Mouse (Mus musculus) mouse trophoblast stem cell (cell line): ENCODE data around the gene Pgs1.

Experiments
- in situ Hi-C, 2 experiments: fragments of 300-500 bp; cut with MseI, MboI; formaldehyde crosslinking; loops; 2 replicates in 1 of 2; 3 replicates in 1 of 2; pipeline ENCODE4 v1.15.1; 2025

Pgs1 gene

DNA sequence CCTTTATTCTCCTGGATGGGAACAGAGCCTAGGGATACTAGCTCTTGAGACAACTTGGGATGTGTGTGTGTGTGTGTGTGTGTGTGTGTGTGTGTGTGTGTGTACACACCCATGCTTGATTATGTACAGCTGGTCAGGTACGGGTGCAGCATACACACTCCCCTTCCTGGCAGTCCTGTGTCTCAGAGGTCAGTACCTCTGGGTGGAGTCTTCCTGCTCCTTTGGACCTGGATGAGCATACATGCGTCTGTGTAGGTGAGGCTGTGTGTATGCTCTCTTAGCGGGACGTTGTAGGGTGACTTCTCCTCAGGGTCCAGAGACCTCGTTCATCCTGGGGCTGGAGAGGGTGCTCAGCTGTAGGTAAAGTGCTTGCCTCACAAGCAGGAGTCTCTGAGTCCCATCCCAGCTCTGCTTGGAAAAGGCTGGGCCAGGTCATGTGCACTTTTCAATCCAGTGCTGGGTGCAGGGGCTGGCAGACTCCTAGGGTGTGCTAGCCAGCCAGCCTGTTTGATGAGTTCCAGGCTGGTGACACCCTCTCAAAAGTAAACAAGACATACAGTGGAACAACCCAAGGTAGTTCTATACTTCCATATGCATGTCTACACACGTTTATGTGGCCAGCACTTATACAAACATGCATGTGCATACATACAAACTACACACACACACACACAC lies 13.3 kb downstream of the Pgs1 start:
- in situ Hi-C loops, result no loop called here

GRCm38 (mm10) chr11:118000083-118000482 lies 14.0 kb downstream of the Pgs1 start:
- in situ Hi-C loops, result no loop called here

DNA sequence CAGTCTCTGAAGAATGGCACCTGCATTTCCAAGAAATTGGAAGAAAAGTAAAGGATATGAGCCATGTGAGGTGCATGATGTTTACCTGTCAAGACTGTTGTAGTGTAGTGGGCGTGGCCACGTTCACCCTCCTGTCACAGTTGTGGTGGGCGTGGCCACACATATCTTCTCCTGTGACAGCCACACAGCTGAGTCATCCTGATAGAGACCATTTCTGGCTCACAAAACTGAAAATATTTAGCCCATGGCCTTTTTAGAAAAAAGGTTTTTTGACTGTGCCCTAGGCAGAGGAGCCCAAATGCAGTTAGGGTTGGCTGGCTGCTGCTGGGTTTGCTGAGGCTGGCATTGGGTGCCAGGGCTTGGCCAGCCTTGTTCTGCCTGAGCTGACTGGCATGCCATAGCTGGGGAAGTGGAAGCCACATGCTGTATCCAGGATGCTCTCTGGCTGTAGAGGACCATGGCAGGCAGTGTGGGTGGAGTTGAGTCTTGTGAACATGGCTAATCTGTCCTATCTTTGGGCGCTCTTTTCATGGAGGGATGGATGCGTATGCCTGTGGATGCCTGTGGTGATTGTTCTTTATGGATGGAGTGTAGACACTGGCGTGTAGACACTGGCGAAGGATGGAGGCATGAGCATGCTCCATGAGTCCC lies 14.6 kb downstream of the Pgs1 start:
- in situ Hi-C loops, result no loop called here

- in situ Hi-C loops, result no loop called here
Measured at GRCm38 (mm10) chr11:118003176-118003575, 17.1 kb downstream of the Pgs1 start.

- in situ Hi-C loops, result no loop called here
Measured at GRCm38 (mm10) chr11:118003718-118004117, 17.6 kb downstream of the Pgs1 start.

DNA sequence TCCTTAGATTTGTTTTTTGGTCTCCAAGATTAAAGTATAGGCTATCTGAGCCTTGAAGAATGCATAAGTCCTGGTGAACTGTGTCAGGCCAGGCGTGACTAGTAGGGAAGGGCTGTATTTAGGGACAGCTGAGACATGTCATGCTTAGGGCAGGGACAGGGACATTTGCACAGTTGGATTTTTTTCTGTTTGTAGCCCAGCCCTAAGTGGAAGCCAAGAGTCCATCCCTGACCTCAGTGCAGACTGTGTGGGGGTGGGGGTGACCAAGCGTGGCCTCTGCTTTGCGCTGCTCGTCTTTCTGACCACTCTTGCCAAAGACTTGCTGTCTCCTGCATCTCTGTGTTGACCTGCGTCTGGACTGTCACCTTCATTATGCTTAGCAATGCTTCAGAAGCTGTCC lies 18.1 kb downstream of the Pgs1 start:
- in situ Hi-C loops, result no loop called here

GRCm38 (mm10) chr11:118007460-118008143 lies 21.5 kb downstream of the Pgs1 start:
- in situ Hi-C loops, result no loop called here

DNA sequence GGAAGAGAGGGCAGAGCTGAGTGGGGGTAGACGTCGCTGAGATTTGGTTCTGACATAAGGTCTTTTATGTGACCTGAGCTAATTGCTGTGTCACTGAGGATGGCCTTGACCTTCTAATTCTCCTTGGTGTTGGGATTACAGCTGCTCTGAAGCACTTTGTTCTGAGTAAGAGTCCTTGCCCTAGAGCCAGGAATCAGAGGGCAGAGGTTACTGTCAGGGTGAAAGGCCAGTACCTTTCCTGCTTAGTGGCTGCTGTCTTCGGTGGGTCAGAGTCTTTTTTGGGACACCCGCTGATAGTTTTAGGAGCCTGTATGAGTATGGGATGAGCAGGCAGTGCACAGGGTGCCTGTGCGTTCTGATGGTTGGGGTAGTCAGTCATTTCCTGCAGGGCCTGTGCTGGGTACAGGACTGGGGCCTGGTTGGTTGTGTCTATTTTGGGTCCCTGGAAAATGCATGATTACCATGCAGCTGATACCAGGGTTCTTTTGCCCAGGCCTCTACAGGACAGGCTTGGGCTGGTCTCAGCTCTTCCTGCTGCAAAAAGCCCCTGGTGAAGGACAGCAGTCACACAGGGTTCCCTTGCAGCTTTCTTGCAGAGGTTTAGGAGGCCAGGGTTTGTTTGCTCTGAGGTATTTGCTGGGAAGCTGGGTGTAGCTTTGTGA lies 22.2 kb downstream of the Pgs1 start:
- in situ Hi-C loops, result no loop called here

DNA sequence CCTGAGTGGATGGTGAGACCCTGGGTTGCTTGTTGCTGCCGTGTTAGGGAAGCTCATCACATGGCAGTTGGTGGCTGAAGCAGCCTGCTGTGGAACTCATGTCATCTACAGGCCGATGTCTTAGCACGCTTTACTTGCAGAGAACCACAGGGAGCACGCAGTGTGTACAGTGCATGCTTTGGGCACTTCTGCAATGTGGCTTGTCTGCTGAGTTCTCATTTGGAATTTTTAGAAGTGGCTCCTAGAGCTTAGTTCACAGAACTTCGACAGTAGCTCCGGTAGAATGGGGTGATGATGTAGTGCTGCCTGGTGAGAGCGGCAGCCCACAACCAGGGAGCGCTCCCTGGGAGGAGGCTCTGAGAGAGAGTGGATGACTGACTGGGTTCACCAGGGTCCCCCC lies 22.8 kb downstream of the Pgs1 start:
- in situ Hi-C loops, result no loop called here

- in situ Hi-C loops, result no loop called here
Measured at GRCm38 (mm10) chr11:118009865-118010571, 23.9 kb downstream of the Pgs1 start.

DNA sequence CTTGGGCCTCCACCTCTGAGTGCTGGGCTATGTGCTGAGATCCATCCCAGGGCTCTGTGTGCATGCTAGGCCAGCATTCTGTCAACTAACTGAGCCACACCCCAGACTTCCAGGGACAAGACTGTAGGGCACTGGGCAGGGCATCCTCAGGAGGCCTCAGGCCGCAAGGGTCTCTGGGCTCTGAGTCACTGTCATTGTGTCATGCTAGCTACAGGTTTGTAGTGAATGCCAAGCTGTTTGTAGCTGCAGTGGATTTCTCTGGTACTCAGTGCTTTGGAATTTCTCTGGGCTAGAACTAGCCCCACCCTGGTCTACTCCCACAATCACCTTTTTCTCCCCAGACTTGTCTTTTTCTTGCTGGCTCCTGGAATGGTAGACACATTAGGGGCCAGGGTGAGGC lies 26.5 kb downstream of the Pgs1 start:
- in situ Hi-C loops, result no loop called here

DNA sequence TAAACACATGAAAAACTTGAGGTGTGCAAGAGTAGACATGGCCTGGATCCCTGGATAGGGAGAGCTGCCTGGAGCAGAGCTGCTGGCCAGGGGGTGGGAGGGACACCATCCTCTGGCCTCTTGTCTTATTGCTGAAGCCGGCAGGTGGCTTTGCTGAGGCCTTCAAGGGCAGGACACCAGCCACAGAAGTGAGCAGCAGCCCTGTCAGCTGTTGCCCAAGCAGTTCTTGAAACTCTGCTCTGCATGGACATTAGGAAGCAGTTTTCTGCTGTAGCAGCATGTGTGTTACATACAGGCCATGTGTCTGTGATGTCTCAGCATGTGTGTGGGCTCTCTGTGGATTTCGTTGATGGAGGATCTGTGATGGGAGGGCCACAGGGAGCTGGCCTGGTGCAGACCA lies 27.2 kb downstream of the Pgs1 start:
- in situ Hi-C loops, result no loop called here

- in situ Hi-C loops, result no loop called here
Measured at GRCm38 (mm10) chr11:118014391-118014995, 28.4 kb downstream of the Pgs1 start.

DNA sequence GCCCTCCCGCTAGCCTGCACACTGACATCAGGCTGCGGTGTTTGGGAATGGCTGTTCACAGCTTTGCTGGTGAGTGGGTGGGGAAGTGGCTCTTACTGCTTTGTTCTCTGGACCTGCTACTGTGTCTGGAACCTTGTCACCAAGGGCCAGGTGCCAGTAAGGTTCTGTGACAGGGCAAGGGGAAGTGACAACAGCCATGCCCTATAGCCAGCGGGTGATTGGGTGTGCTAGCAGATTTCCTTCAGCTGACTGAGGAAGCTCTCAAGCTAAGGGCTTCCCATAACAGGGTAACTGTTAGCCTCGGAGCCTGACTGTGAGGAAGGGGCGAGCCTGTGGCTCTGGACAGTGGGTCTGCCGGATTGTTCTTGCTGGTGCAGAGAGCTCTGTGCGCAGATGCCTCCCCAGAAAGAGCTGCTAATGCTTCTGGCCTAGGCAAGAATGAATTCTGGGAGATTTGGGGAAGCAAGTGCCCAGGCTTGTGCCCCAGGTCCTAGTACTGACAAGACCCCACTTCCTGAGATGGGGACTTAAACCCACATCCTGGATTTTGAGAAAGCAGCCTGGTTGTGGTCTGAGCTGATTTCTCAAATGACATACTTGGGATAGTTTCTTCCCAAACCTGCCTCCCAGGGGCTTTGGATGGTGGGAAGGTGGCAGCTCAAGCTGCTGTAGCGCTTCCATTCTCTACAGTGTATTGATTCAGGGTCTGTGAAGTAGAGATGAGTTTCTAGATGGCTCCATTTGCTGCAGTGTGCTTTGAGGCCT lies 29.5 kb downstream of the Pgs1 start:
- in situ Hi-C loops, result loop anchor here in 1 of 2 experiments (5.0 kb wide), 1 partner anchor 43 kb away; the partner anchor contains the start of gene Socs3

GRCm38 (mm10) chr11:118018328-118018727 lies 32.2 kb downstream of the Pgs1 start:
- in situ Hi-C loops, result loop anchor here in 1 of 2 experiments (5.0 kb wide), 1 partner anchor 46 kb away; the partner anchor contains the start of gene Socs3

GRCm38 (mm10) chr11:118021806-118022205 lies 35.7 kb downstream of the Pgs1 start:
- in situ Hi-C loops, result no loop called here

DNA sequence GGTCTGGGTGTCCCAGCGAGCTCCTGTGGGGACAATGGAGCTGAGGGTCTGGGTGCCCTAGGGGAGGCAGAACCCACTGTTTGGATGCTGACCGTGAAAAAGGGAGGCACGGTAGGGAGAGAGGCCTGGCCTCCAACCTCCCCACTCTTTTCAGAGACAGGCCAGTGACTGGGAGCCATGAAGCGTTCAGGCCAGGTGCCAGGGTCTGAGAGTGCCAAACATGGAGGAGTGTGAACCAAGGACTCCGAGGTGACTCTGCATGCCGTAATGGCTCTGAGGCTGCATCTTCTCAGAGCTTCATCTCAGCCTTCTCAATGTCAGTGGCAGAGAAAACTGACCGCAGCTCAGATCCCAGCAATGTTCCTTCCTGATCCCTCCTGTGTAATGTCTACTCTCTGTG lies 37.4 kb downstream of the Pgs1 start:
- in situ Hi-C loops, result no loop called here

- in situ Hi-C loops, result no loop called here
Measured at GRCm38 (mm10) chr11:118024111-118024510, 38.0 kb downstream of the Pgs1 start.

DNA sequence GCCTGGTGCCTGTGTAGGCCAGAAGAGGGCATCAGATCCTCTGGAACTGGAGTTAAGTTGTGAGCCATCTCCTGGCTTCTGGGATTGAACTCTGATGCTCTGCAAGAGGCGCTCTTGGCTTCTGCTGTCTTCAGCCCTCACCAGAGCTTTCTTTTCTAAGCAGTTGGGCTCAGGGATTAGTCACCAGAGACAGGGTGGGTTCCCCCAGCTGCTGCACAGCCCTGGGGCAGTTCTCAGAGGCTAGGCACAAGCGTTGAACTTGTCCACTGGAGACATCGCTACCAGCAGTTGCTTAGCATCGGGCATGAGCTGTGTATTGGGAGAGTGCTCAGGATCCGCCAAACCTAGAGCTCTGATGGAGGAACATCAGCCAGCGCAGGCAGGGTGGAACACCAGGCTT lies 43.1 kb downstream of the Pgs1 start:
- in situ Hi-C loops, result no loop called here

DNA sequence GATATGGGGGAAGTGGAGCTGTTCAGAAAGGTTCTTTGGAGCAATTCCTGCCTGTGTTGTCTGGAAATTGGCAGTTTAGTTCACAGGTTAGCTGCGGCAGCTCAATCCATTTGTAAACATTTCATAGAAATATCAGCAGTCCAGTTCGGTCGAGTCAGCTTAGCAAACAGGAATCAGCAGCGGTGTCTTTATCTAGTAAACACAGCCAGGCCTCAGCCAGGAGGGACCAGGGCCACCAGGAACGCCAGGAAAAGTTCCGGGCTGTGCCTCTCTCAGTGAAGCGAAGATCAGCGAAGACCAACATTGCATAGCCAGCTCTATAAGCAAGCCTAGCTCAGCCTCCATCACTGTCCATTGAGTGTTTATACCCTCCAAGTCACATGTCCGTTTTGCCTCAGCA lies 45.0 kb downstream of the Pgs1 start:
- in situ Hi-C loops, result no loop called here
